Mouse (Mus musculus) A20 (cell line): ENCODE measurements around the gene Apoc3.
A peak's percentile ranks its signal among the peaks of the same experiment; 100 is the strongest.

Experiments
- DNase-seq: peaks from one replicate; pipeline ENCODE4 v3.0.0-alpha.2; 2011; ENCODE audit warnings: low read depth, low spot score

Gene Apoc3

DNA sequence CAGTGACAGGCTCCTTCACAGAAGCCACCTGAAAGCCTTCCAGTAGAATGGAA, at the start of gene Apoc3:
Apoc3 (minus strand) TSS at position 41 of the 53 bp plus-strand sequence.
- DNase-seq: no peak

DNA sequence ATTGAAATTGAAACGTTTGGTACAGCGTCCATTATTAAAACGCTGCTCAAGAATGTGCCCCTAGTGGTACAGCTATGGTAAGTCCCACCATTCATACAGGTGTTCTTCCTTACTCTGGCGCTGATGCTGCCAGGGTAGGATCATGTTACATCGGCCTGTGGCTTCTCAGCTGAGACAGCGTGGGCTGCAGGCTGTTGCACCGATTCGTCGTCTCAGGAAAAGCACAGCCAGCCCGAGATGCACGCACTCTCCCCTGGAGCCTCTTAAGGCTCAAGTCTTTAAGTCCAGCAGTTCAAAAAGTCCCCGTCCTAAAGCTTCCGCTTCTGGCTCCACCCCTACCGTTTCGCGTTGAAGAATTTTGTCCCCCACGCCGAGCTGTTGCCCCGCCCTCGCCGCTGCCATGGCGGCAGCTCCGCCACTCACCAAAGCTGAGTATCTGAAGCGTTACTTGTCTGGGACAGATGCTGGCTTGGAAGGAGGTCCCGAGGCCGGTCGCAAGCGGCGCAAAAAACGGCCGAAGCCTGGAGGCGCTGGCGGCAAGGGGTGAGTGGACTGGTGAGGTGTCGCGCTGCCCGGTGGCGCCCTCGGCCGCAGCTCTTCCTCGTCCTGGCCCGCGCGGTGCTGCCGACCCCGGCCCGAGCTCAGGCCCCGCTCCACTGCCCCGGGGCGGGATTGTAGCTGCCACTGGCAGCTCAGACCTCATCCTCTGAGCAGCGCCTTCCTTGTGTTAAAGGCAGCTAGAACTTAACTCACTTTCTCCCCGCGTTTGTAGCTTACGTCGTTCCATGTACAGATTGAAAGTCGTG, 47.4 kb upstream of the Apoc3 start, which contains the start of gene Bud13:
Bud13 (plus strand) TSS at position 378 of the 806 bp plus-strand sequence.
- DNase-seq: peak; percentile 99

DNA sequence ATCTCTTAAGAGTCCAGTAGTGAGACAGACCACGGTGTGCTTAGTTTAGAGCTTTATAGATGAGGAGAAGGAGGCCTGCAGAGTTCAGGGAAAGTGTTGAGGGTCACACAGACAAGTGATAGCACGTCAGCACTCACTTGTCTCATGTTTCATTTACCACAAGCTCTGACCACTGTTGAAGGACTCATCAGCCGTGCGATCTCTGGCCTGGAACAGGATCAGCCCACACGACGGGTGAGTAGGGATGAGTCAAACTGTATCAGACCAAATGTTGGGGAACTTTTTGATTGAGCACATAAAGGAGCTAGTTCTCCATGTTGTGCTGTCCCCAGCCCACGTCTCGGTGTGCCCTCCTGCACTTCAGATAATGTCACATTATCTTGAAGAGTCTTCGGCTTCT, 39.1 kb upstream of the Apoc3 start:
- no peak for DNase-seq

DNA sequence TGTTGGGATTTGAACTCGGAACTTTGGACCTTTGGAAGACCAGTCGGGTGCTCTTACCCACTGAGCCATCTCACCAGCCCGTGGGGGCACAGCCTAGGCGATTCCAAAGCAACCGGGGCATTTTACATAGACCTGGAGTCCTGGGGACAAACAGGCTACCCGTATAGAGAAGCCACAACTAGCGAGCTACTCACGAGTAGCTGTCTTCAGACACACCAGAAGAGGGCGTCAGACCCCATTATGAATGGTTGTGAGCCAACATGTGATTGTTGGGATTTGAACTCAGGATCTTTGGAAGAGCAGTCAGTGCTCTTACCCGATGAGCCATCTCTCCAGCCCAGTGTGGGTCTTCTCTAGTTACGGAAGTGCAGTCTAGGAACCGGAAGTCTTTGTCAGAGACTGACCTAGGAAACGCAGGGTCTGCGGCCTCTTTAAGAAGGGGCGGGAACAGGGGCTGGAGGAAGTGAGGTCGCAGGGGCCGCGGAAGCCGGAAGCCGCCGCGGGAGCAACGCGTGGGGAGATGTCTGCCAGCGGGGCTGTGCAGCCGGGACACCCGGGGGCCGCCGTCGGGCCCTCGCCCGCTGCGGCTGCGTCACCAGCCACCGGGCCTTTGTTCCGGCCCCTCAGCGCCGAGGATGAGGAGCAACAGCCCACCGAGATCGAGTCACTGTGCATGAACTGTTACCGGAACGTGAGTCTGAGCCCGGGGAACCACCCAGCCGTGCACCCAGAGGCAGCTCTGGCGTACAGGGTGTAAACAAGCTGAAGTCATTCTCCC, 37.4 kb upstream of the Apoc3 start, which contains the start of gene Zpr1:
Zpr1 (plus strand) TSS at position 388 of the 778 bp plus-strand sequence.
- DNase-seq: peak; percentile 95

DNA sequence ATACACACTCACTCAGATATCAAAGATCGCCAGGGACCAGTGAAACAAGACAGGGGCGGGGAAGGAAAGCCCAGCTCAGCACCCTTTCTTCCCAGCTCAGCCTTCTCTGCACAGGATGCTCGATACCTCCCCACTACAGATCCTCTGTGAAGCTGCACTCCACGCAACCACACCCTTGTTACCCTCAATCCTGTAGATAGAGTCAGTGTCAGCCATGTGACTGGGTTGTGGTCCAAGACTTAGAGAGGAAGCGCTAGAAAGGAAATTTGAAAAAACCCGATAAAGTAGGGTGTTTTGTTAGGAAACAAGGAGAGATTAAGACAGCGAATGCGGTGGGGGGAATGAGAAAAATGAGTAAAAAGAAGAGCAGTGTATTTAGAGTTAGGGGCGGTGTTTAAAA, 36.6 kb upstream of the Apoc3 start:
- no peak for DNase-seq

- no peak for DNase-seq
Measured at GRCm38 (mm10) chr9:46270782-46271181, 35.3 kb upstream of the Apoc3 start.

DNA sequence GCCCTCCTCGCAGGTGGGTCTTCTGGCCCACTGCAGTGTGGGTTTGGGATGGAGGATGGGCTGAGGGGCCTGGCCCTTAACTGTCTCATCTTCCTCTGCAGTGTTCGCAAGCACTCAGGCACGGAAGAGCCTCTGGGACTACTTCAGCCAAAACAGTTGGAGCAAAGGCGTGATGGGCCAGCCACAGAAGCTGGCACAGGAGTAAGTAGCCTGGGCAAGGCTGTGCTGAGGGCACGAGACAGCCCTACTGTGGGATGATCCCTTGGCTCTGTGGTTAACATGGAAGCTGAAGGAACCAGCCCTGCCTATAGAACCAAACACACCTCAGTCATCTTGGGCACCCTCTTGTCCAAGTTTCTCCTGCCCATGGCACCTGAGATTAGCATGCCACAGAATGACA, 33.7 kb upstream of the Apoc3 start:
- no peak for DNase-seq

- DNase-seq: no peak
Measured at GRCm38 (mm10) chr9:46268343-46268873, 33.0 kb upstream of the Apoc3 start, which contains the start of gene Apoa5. Gene Apoa5, plus strand, starts transcription at chr9:46268633.

- no peak for DNase-seq
Measured at GRCm38 (mm10) chr9:46261131-46261530, 25.7 kb upstream of the Apoc3 start.

DNA sequence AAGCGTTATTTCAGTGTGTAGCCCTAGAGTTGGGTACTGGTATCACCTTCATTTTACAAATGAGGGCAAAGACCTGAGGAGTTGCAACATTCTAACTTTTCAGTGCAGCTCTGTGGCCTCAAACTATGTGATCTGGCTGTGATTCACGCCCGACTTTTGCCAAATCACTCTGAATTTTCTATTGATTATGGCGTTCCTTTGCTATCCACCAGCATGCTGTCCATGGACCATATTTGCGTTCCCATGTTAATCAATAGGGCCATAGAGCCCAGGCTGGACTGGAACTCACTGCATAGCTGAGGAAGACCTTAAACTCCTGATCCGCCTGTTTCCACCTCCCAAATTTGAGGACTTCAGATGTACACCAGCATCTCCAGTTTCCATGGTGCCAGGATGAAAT, 23.7 kb upstream of the Apoc3 start:
- DNase-seq: no peak

DNA sequence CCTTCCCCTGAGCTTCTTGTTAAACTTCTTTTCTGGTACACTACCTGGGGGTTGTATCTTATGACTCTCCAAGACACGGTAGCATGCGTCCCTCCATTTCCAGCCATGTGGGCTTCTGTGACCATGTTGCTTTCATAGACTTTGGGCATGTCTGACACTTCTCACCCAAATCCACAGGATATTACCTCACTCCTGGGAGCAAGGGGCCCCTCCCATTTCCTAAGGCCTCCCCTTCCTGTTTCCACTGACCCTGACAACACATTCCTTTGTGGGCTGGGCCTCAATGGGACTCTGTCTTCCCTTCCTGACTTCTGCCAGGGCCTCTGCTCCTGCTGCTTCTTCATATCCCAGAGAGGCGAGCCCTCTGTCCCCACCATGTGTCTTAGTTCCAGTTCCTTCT, 22.1 kb upstream of the Apoc3 start:
- no peak for DNase-seq

DNA sequence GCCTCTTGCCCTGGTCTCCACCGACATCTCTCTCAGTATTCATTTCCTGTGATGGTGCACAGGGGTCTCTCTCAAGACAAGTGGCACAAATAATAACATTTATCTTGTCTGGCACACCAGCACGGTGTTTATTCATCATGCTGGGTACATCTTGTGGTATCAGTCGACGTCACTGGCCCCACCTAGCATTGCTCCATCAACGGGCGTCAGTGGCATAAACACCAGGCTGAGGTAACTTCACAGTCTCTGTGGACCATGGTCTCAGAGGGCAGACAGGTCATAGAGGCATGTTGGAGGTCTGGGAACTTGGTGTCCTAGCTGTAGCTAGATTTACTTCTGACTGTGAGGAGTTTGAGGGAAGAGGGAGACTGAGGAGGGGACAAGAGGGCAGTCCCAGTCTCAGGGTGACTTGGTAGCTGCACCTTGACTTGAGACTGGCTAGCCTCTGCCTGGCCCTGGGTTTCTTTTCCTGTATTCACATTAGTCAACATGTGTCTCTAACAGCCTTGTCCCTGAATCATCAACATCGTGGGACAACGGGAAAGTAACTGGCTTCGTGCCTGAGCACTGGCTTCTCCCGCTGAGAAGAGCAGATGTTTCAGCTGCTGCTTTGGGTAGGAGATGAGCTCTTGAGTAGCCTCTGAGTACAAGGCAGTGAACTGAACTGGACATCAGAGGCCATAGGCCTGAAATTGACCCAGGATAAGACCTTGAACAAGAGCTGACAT, 21.4 kb upstream of the Apoc3 start:
- no peak for DNase-seq

DNA sequence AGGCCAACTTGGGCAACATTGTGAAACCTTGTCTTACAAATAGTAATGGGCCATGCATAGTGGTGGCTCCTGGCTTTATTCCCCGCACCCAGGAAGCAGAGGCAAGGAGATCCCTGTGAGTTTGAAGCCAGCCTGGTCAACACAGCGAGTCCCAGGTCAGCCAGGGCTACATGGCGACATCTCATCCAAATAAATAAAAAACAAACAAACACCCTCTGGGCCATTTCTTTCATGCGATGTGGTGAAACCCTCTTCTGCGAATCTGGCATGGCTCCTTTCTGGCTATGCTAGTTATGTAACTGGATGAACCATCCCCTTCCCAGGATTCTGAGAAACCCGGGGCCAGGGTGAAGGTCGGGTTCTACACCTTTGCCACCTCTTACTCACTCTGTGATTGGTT, 20.7 kb upstream of the Apoc3 start:
- DNase-seq: no peak

- peak; percentile 62 for DNase-seq
Measured at GRCm38 (mm10) chr9:46246752-46247324, 11.4 kb upstream of the Apoc3 start.

DNA sequence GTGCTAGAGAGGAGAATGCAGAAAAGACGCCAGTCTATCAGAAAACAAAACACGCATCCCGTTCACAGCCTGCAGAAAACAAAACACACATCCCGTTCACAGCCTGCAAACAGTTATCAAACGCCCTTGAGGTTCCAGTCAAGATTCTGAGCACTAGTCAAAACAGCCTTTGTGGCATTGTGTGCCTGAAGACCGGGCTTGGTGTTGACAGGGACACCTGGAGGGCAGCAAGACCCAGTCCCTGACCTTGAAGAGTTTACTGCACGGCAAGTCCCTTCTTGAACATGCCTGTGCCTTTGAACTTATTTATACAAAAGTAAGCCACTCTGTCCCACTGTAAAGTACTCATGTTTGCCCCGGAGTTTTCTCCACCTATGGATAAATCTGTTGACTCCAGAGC, 8.1 kb upstream of the Apoc3 start:
- no peak for DNase-seq

- no peak for DNase-seq
Measured at GRCm38 (mm10) chr9:46243122-46243521, 7.7 kb upstream of the Apoc3 start.

- no peak for DNase-seq
Measured at GRCm38 (mm10) chr9:46241818-46242217, 6.4 kb upstream of the Apoc3 start.

DNA sequence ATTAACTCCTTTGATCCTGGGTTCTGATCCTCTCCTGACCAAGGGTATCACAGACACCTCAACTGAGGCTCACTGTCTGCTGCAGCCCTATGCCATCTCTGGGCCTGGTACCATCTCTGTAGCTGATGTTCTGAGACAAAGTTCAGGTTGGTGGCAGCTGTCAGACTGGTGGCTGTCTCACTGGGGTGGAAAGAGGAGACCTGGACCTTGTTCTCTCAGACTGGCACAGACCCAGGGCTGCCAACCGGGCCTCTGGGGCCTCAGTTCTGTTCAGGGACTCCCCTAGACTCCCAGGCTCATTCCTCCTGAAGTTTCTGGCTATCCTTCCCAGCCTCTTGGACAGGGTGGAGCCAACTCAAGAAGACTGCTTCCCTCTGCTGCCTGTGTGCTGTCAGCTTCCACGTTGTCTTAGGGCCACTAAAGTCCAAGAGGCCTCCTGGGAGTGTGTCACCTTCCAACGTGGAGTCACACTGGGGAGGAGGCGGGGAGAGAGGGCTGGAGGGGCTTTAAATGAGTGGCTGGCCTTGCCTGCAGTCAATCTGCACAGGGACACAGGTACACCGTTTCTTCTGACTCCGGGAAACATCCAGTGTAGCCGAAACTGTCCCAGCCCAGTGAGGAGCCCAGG, 5.2 kb upstream of the Apoc3 start, which contains the start of gene Apoa4:
Apoa4 (plus strand) TSS at position 171 of the 628 bp plus-strand sequence.
- DNase-seq: no peak

GRCm38 (mm10) chr9:46238850-46239249, 3.4 kb upstream of the Apoc3 start:
- no peak for DNase-seq

GRCm38 (mm10) chr9:46235649-46236048, 213 bp upstream of the Apoc3 start:
- no peak for DNase-seq

GRCm38 (mm10) chr9:46235196-46235595, 240 bp downstream of the Apoc3 start:
- DNase-seq: no peak
